Mouse (Mus musculus): ENCODE results near the gene Nnmt. TPM values are rescaled to one million over a fixed set of nuclear protein-coding genes. Genes with fewer than 3 reads are reported as not detected.
A peak's percentile ranks its signal among the peaks of the same experiment; 100 is the strongest.

Gene Nnmt
- total and polyA plus RNA-seq, 3 experiments: not detected

DNA sequence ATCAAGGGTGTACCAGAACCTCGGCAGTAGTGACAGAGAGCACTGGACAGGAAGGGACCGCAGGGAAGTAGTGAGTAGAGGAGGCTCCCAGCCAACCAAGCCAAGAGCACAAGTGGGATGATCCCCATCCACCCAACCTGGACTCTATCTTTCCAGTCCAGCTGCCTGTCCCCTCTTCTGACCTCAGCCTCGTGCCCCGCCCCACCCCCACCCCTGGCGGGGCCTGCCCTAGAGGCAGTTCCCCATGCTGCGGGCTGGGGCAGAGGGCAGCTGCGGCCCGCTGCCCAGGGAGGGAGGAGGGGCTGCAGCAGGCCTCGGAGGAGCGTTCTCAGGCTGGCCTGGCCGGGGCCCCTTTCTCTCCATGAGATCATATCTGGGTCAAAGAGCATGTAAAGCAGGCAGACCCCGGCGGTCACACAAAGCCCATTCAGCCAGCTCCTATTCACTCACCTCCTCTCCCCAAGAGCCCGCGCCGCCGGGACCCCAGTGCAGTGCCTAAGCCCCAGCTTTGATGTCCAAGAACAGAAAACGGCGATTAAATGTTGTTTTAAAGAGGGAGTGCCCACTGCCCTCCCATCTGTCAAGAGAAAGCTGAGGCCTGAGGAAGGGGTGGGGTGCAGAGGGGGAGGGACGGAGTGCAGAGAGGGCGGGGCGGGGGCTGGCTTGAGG is 44.3 kb upstream of the Nnmt start:
- Histone ChIP-seq H3K27me3 (replicated peaks) (no peaks in the 10 kb centered on the region), H3K9me3 (replicated peaks; ENCODE audit: low read length) (peaks cover 8% of the 10 kb centered on the region), H3K36me3 (replicated peaks in 1 of 2; ENCODE audit: control insufficient read depth in 1 of 2, insufficient read depth in 1 of 2, low read length in 1 of 2) (no peaks in the 10 kb centered on the region), H3K4me1 (ENCODE audit: control insufficient read depth in 1 of 2, insufficient read depth in 2 of 2) (peaks cover 0 to 11% of the 10 kb centered on the region in 2 experiments; a peak in 2 of 4 replicates), H3K4me3 (replicated peaks in 1 of 3; ENCODE audit: low read depth in 2 of 3, low read length in 2 of 3, poor library complexity in 1 of 3) (no peak overlapping the region), H3K79me2 (replicated peaks; ENCODE audit: control insufficient read depth, extremely low read depth, insufficient read depth, poor library complexity, severe bottlenecking) (no peaks in the 10 kb centered on the region), H3K4me2 (ENCODE audit: insufficient read depth, low read depth, poor library complexity, severe bottlenecking) (peak overlapping the region; percentile 12; the same call in 1 of the 2 replicates), H3K9ac (ENCODE audit: insufficient read depth, low read depth) (0 out of 2 replicates have a peak overlapping the region, but pooled peaks have one; percentile 36), H3K27ac (ENCODE audit: insufficient read depth, low read depth) (no peak overlapping the region)
- in situ Hi-C loops (cut with MboI; ENCODE audit: low pct_ligation_motif_present, low pct_unique_long_range_greater_than_20kb, low sequenced_read_pairs): loop anchor here (5.0 to 25.0 kb wide), 3 partner anchors 213 to 838 kb away; partner anchors contain the start of gene Ttc12
- dilution Hi-C loops (cut with MboI; ENCODE audit: extremely low pct_ligation_motif_present, extremely low pct_unique_long_range_greater_than_20kb, low sequenced_read_pairs): no loop called here
- TF ChIP-seq MYC (IDR thresholded peaks at IDR 0.05; ENCODE audit: low read depth, low read length) (no peak), ZMIZ1 (IDR thresholded peaks at IDR 0.05; ENCODE audit: low read depth, low read length) (no peak), SMC3 (IDR thresholded peaks at IDR 0.05; ENCODE audit: low read depth, low read length) (peak; percentile 28; the same call in 1 of the 2 replicates), POLR2A (IDR thresholded peaks at IDR 0.05; ENCODE audit: low read depth, low read length) (no peak), NELFE (IDR thresholded peaks at IDR 0.05; ENCODE audit: low read depth, low read length) (no peak), HCFC1 (IDR thresholded peaks at IDR 0.05; ENCODE audit: low read depth, low read length) (no peak), UBTF (IDR thresholded peaks at IDR 0.05; ENCODE audit: low read depth, low read length) (no peak), TCF12 (IDR thresholded peaks at IDR 0.05; ENCODE audit: low read depth, low read length) (peak; percentile 30; the same call in 1 of the 2 replicates), MAX (IDR thresholded peaks at IDR 0.05; ENCODE audit: low read length) (no peak), USF2 (conservative IDR thresholded peaks at IDR 0.05; ENCODE audit: low read depth, low read length) (no peak), NRF1 (IDR thresholded peaks at IDR 0.05; ENCODE audit: low read depth, low read length) (no peak), E2F4 (IDR thresholded peaks at IDR 0.05; ENCODE audit: insufficient replicate concordance, low read depth, low read length) (no peak), JUN (IDR thresholded peaks at IDR 0.05; ENCODE audit: insufficient read depth, low read depth, low read length) (no peak), CHD1 (IDR thresholded peaks at IDR 0.05; ENCODE audit: low read depth, low read length) (no peak), USF1 (IDR thresholded peaks at IDR 0.05; ENCODE audit: low read depth, low read length) (no peak), SIN3A (IDR thresholded peaks at IDR 0.05; ENCODE audit: low read length) (no peak), MEF2A (IDR thresholded peaks at IDR 0.05; ENCODE audit: borderline replicate concordance, low read depth, low read length) (no peak), JUND (conservative IDR thresholded peaks at IDR 0.05; ENCODE audit: low read depth, low read length) (no peak), EP300 (IDR thresholded peaks at IDR 0.05; ENCODE audit: low read length) (no peak), ZC3H11A (IDR thresholded peaks at IDR 0.05; ENCODE audit: low read depth, low read length) (no peak), CTCF (conservative IDR thresholded peaks at IDR 0.05 in 1 of 2, IDR thresholded peaks at IDR 0.05 in 1 of 2; ENCODE audit: low read depth in 2 of 2, low read length in 2 of 2) (no peak), ZKSCAN1 (IDR thresholded peaks at IDR 0.05; ENCODE audit: borderline replicate concordance, low read depth, low read length) (no peak), KAT2A (IDR thresholded peaks at IDR 0.05; ENCODE audit: insufficient replicate concordance, low read length) (no peak), TBP (conservative IDR thresholded peaks at IDR 0.05; ENCODE audit: low read depth, low read length) (no peak), IRF4 (IDR thresholded peaks at IDR 0.05; ENCODE audit: low read depth, low read length) (peak; percentile 47; the same call in 1 of the 2 replicates), ZNF384 (IDR thresholded peaks at IDR 0.05; ENCODE audit: low read depth, low read length) (no peak), ETS1 (conservative IDR thresholded peaks at IDR 0.05; ENCODE audit: low read depth, low read length) (no peak; the same call in 1 of the 2 replicates), CHD2 (IDR thresholded peaks at IDR 0.05; ENCODE audit: low read length) (peak; percentile 56), ELF1 (IDR thresholded peaks at IDR 0.05; ENCODE audit: low read depth, low read length) (no peak), MXI1 (IDR thresholded peaks at IDR 0.05; ENCODE audit: low read depth, low read length) (no peak), BHLHE40 (IDR thresholded peaks at IDR 0.05; ENCODE audit: low read depth, low read length) (no peak), RCOR1 (conservative IDR thresholded peaks at IDR 0.05; ENCODE audit: low read depth, low read length) (no peak), RAD21 (IDR thresholded peaks at IDR 0.05; ENCODE audit: low read depth, low read length) (no peak), MAZ (IDR thresholded peaks at IDR 0.05; ENCODE audit: low read depth, low read length) (peak; percentile 38; the same call in 1 of the 2 replicates), GABPA (IDR thresholded peaks at IDR 0.05; ENCODE audit: insufficient replicate concordance, low read depth, low read length) (no peak), POLR2AphosphoS2 (IDR thresholded peaks at IDR 0.05; ENCODE audit: low read depth, low read length) (no peak), PAX5 (IDR thresholded peaks at IDR 0.05; ENCODE audit: low read length) (no peak), MAFK (IDR thresholded peaks at IDR 0.05; ENCODE audit: insufficient replicate concordance, low read length) (no peak)
- no peak for DNase-seq (ENCODE audit: extremely low read depth)
